Mouse (Mus musculus): ENCODE results near the gene Cmklr1. TPM values are rescaled to one million over a fixed set of nuclear protein-coding genes. Genes with fewer than 3 reads are reported as not detected.

Cmklr1 gene
- polyA plus RNA-seq, 1 experiment: 82.3 TPM

DNA sequence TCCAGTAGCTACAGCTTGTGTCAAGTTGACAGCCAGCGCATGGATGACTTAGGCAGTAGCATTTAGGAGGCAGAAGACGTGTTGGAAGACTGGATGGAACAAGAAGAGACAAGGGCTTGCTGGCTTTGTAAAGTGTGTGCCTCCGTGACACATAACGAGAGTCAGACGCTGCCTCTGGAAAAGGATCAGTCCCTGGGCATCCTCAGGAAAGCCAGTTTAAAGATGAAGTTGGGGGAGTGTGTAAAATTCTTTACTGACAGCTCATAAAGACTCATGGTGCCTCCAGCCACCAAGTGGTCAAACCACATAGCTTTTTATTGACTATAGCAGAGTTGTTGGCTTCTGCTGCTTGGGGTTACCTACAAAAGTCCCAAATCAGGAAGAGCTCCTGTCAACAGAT lies 35.2 kb upstream of the Cmklr1 start:
- no peak overlapping the region for H3K27ac ChIP-seq (ENCODE audit: control insufficient read depth, insufficient read depth, low read depth, low read length)
- H3K4me1 ChIP-seq (ENCODE audit: control insufficient read depth, insufficient read depth, low read length): no peaks in the 10 kb centered on the region
- no peak for TF ChIP-seq POLR2A (IDR thresholded peaks at IDR 0.05; ENCODE audit: control insufficient read depth, low read depth, low read length)
- TF ChIP-seq CTCF (IDR thresholded peaks at IDR 0.05; ENCODE audit: control insufficient read depth, insufficient read depth, insufficient replicate concordance, low read depth, low read length): no peak
- H3K27me3 ChIP-seq (ENCODE audit: control insufficient read depth, insufficient read depth, low read length): no peaks in the 10 kb centered on the region
- no peak overlapping the region for H3K4me3 ChIP-seq (ENCODE audit: control insufficient read depth, low read depth, low read length)
- no peaks in the 10 kb centered on the region for H3K36me3 ChIP-seq (ENCODE audit: control insufficient read depth, insufficient read depth, low read length)

DNA sequence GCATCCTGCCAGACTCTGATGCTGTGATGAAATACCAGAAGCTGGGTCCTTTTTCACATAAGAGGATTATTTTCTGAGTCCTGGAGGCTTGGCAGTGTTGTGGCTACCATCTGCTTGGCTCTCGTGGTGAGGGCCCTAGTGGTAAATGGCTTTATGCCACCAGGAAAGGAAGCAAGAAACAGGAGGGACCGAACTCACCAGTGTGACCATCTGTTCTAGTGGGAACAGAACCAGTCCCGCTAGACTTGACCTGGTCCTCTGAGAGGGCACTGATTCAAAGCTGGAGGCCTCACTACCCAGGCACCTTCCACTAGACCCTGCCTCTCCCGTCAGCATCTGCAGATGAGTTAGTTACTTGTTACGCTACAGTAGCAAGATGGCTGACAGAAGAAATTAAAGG lies 33.0 kb upstream of the Cmklr1 start:
- H3K27me3 ChIP-seq (ENCODE audit: control insufficient read depth, insufficient read depth, low read length): no peaks in the 10 kb centered on the region
- TF ChIP-seq CTCF (IDR thresholded peaks at IDR 0.05; ENCODE audit: control insufficient read depth, insufficient read depth, insufficient replicate concordance, low read depth, low read length) (no peak), POLR2A (IDR thresholded peaks at IDR 0.05; ENCODE audit: control insufficient read depth, low read depth, low read length) (no peak)
- no peak overlapping the region for H3K4me3 ChIP-seq (ENCODE audit: control insufficient read depth, low read depth, low read length)
- no peaks in the 10 kb centered on the region for H3K4me1 ChIP-seq (ENCODE audit: control insufficient read depth, insufficient read depth, low read length)
- H3K36me3 ChIP-seq (ENCODE audit: control insufficient read depth, insufficient read depth, low read length): no peaks in the 10 kb centered on the region
- no peak overlapping the region for H3K27ac ChIP-seq (ENCODE audit: control insufficient read depth, insufficient read depth, low read depth, low read length)

DNA sequence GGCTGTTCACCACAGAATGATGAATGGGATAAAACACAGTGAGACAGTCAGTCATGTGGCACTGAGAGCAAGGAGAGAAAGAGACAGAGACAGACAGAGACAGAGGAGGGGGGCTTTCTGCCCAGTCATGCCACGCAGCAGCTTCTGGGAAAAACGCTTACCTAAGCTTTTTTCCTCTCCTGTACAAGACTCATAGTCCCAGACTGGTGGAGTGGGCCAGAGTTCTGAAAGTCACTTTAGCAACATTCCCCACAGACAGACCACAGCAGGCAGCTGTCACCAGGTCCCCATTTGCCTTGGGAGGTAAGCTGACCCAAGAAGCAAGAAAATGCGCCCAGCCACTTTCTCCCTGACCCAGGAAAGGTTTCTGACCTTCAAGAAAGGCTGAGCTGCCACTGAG lies 32.2 kb upstream of the Cmklr1 start:
- TF ChIP-seq POLR2A (IDR thresholded peaks at IDR 0.05; ENCODE audit: control insufficient read depth, low read depth, low read length) (no peak), CTCF (IDR thresholded peaks at IDR 0.05; ENCODE audit: control insufficient read depth, insufficient read depth, insufficient replicate concordance, low read depth, low read length) (no peak)
- Histone ChIP-seq H3K27ac (ENCODE audit: control insufficient read depth, insufficient read depth, low read depth, low read length) (no peak overlapping the region), H3K4me3 (ENCODE audit: control insufficient read depth, low read depth, low read length) (no peak overlapping the region), H3K4me1 (ENCODE audit: control insufficient read depth, insufficient read depth, low read length) (no peaks in the 10 kb centered on the region), H3K27me3 (ENCODE audit: control insufficient read depth, insufficient read depth, low read length) (no peaks in the 10 kb centered on the region), H3K36me3 (ENCODE audit: control insufficient read depth, insufficient read depth, low read length) (no peaks in the 10 kb centered on the region)

DNA sequence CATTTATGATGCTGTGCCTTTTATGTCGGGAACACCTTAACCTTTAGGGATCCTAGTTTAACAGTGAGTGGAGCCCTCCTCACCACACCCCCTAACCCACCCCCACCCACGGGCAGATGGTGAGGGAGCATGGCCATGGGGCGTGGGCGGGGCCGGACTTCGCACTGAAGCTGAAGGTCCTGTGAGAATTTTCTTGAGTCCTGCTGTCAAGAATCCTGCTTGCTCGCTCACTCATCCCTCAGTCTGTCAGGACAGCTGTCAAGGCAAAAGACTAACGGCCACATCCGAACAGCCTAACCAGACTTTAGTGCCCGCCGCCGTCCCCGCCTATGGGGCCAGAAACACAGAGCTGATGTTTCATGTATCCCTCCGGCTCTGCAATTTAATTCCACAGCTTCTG lies 31.0 kb upstream of the Cmklr1 start:
- H3K27ac ChIP-seq (ENCODE audit: control insufficient read depth, insufficient read depth, low read depth, low read length): no peak overlapping the region
- no peaks in the 10 kb centered on the region for H3K36me3 ChIP-seq (ENCODE audit: control insufficient read depth, insufficient read depth, low read length)
- TF ChIP-seq CTCF (IDR thresholded peaks at IDR 0.05; ENCODE audit: control insufficient read depth, insufficient read depth, insufficient replicate concordance, low read depth, low read length) (no peak), POLR2A (IDR thresholded peaks at IDR 0.05; ENCODE audit: control insufficient read depth, low read depth, low read length) (no peak)
- H3K27me3 ChIP-seq (ENCODE audit: control insufficient read depth, insufficient read depth, low read length): no peaks in the 10 kb centered on the region
- H3K4me3 ChIP-seq (ENCODE audit: control insufficient read depth, low read depth, low read length): no peak overlapping the region
- no peaks in the 10 kb centered on the region for H3K4me1 ChIP-seq (ENCODE audit: control insufficient read depth, insufficient read depth, low read length)

DNA sequence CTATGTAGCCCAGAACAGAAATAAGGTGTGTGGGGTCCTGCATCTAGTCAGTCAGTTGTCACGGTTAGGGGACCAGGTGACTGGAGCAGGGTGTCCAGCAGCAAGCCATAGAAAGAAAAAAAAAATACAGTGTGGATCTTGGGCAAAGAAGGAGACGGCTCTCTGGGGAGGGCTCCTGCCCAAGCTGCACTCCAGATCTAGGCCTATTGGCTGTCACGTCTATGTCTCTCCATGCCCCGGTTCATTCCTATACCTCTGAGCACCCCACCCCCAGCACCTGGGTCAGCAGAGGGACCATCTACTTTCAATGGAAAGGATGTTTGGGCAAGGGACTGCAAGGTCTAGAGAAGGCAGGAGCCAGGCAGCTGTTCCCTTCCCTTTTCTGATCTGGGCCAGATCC lies 29.3 kb upstream of the Cmklr1 start:
- H3K27ac ChIP-seq (ENCODE audit: control insufficient read depth, insufficient read depth, low read depth, low read length): no peak overlapping the region
- TF ChIP-seq POLR2A (IDR thresholded peaks at IDR 0.05; ENCODE audit: control insufficient read depth, low read depth, low read length) (no peak), CTCF (IDR thresholded peaks at IDR 0.05; ENCODE audit: control insufficient read depth, insufficient read depth, insufficient replicate concordance, low read depth, low read length) (no peak)
- H3K27me3 ChIP-seq (ENCODE audit: control insufficient read depth, insufficient read depth, low read length): no peaks in the 10 kb centered on the region
- H3K36me3 ChIP-seq (ENCODE audit: control insufficient read depth, insufficient read depth, low read length): no peaks in the 10 kb centered on the region
- no peak overlapping the region for H3K4me3 ChIP-seq (ENCODE audit: control insufficient read depth, low read depth, low read length)
- no peaks in the 10 kb centered on the region for H3K4me1 ChIP-seq (ENCODE audit: control insufficient read depth, insufficient read depth, low read length)

DNA sequence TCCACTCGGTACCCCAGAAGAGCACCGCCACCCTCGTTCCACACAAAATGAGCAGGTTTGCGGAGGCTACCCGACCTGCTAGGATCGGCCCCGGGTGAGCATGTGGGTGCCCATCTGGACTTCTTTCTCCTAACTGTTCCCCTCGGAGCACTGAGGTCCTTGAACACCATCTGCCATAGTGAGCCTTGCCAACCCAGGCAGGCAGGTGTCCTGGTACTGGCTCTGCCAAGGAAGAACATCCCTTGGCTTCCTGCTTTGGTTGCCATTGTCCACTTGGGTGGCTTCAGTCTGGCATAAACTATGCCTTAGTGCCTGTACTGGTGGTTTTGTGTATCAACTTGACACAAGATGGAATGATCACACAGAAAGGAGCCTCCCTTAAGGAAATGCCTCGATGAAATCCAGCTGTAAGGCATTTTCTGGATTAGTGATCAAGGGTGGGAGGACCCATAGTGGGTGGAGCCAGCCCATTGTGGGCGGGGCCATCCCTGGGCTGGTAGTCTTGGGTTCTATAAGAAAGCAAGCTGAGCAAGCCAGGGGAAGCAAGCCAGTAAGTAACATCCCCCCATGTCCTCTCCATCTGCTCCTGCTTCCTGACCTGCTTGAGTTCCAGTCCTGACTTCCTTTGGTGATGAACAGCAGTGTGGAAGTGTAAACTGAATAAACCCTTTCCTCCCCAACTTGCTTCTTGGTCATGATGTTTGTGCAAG lies 28.7 kb upstream of the Cmklr1 start:
- Histone ChIP-seq H3K36me3 (ENCODE audit: control insufficient read depth, insufficient read depth, low read length) (no peaks in the 10 kb centered on the region), H3K27me3 (ENCODE audit: control insufficient read depth, insufficient read depth, low read length) (no peaks in the 10 kb centered on the region), H3K4me1 (ENCODE audit: control insufficient read depth, insufficient read depth, low read length) (no peaks in the 10 kb centered on the region), H3K4me3 (ENCODE audit: control insufficient read depth, low read depth, low read length) (no peak overlapping the region), H3K27ac (ENCODE audit: control insufficient read depth, insufficient read depth, low read depth, low read length) (no peak overlapping the region)
- TF ChIP-seq POLR2A (IDR thresholded peaks at IDR 0.05; ENCODE audit: control insufficient read depth, low read depth, low read length): no peak

DNA sequence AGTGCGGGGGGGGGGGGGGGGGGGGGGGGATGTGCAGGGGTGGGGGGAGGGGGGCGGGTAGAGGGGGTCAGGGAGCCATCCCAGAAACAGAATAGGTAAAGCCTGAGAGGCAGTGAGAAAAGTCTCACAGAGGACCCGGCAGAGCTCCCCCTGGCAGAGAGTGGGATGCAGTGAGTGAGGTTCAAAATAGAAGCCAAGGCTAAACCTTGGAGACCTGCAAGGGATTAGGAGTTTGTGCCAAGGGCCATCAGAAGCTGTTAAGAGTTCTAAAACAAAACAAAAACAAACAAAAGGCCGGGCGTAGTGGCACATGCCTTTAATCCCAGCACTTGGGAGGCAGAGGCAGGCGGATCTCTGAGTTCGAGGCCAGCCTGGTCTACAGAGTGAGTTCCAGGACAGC lies 27.3 kb upstream of the Cmklr1 start:
- no peak overlapping the region for H3K4me3 ChIP-seq (ENCODE audit: control insufficient read depth, low read depth, low read length)
- H3K27me3 ChIP-seq (ENCODE audit: control insufficient read depth, insufficient read depth, low read length): no peaks in the 10 kb centered on the region
- no peaks in the 10 kb centered on the region for H3K4me1 ChIP-seq (ENCODE audit: control insufficient read depth, insufficient read depth, low read length)
- H3K36me3 ChIP-seq (ENCODE audit: control insufficient read depth, insufficient read depth, low read length): no peaks in the 10 kb centered on the region
- TF ChIP-seq CTCF (IDR thresholded peaks at IDR 0.05; ENCODE audit: control insufficient read depth, insufficient read depth, insufficient replicate concordance, low read depth, low read length) (no peak), POLR2A (IDR thresholded peaks at IDR 0.05; ENCODE audit: control insufficient read depth, low read depth, low read length) (no peak)
- no peak overlapping the region for H3K27ac ChIP-seq (ENCODE audit: control insufficient read depth, insufficient read depth, low read depth, low read length)

DNA sequence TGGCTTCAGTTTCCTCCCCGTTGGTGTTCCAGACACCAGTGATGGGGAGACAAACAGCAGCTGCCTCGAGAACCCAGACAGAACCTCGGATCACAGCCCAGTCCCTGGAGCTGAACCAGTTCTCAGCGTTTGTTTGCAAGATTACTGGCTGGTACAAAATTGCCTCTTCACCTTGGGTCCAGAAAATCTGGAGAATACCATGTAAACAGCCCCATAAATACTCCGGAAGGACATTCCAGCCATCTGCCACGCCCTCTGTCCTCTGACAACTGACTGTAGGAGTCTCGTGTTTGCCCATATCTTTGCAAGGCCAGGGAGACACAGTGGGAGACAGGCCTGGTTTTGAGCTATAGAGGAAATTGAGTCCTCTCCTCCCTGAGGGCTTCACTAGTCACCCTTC lies 24.6 kb upstream of the Cmklr1 start:
- Histone ChIP-seq H3K4me3 (ENCODE audit: control insufficient read depth, low read depth, low read length) (no peak overlapping the region), H3K4me1 (ENCODE audit: control insufficient read depth, insufficient read depth, low read length) (no peaks in the 10 kb centered on the region), H3K36me3 (ENCODE audit: control insufficient read depth, insufficient read depth, low read length) (no peaks in the 10 kb centered on the region), H3K27ac (ENCODE audit: control insufficient read depth, insufficient read depth, low read depth, low read length) (no peak overlapping the region), H3K27me3 (ENCODE audit: control insufficient read depth, insufficient read depth, low read length) (no peaks in the 10 kb centered on the region)
- TF ChIP-seq CTCF (IDR thresholded peaks at IDR 0.05; ENCODE audit: control insufficient read depth, insufficient read depth, insufficient replicate concordance, low read depth, low read length): no peak
- no peak for TF ChIP-seq POLR2A (IDR thresholded peaks at IDR 0.05; ENCODE audit: control insufficient read depth, low read depth, low read length)

All from testis, adult 2 months (tissue).